Mouse (Mus musculus): ENCODE measurements around the gene 1700080E11Rik. TPM values are rescaled to one million over a fixed set of nuclear protein-coding genes. Genes with fewer than 3 reads are reported as not detected.

1700080E11Rik gene
- polyA plus RNA-seq (2012; rRNA removed): not detected in 2 replicates

DNA sequence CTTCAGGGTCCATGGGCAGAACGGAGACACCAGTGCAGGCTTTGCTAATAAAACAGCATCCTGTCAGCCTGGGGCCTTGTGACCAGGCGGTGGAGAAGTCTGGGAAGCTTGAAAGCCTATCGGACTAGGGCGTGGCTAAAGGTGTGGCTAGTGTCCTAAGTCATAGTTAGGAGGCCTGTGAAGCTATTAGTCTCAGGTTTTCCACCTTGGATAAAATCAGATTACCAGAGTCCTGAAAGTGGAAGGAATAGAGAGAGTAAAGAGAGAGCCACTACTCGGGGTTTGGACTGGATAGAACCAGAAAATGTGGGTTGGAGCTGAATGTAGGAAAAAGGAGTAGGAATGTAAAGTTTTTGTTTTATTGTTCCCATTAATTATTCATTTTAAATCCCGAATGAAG, at the start of gene 1700080E11Rik:
Gene 1700080E11Rik (minus strand): TSS at position 101 of the 400 bp plus-strand sequence.

DNA sequence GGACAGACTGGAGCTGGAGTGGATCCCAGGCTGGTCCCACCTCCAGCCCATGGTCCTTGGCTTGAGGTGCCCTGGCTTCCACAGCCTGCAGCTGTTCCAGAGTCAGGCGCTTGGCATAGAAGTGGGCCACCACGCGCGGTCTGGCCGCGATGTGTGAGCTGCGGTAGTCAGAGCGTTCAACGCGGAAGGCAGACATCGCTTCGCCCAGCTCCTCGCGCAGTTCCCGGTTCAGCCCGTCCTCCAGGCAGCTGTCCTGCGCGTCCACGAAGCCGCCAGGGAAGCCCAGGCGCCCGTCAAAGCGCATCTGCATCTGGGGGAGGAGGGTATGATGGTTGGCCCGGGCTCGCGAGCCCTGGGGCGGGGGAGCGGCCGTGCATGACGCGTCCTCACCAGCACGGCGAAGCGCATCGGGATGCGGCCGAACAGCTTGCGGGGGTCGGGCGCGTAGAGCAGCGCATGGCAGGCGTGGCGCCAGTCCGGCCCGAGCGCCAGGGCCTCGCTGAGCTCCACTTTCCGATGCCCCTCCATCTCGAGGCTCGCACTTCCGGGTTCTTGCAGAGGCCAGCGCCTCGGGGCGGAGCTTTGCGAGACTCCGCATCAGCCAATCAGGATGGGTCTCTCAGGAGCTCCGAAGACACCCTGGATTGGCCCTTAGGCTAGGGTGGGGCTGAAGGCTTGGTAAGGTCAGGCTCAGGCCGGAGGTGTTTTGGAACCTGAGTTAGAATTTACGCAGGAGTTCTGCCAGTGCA, 13.5 kb downstream of the 1700080E11Rik start, which contains the start of gene Nudt16:
Gene Nudt16 (minus strand): TSS at position 572 of the 749 bp plus-strand sequence.

Other genes with a start within 250 kb of the 1700080E11Rik start
- gene Mrpl3, start 91.9 kb downstream of the 1700080E11Rik start, polyA plus RNA-seq (2012; rRNA removed): 26.3 and 27.9 TPM in 2 replicates
- 2.6 and 3.0 TPM in 2 replicates for gene Nudt16, start 13.3 kb downstream of the 1700080E11Rik start, polyA plus RNA-seq (2012; rRNA removed)